Mouse (Mus musculus): ENCODE data around the gene Syngr3.
"Not testable (repeated sequence)": the region's sequence is repeated elsewhere in the genome, so short reads cannot be mapped to it uniquely, and the experiment has no call there.

Syngr3 gene

DNA sequence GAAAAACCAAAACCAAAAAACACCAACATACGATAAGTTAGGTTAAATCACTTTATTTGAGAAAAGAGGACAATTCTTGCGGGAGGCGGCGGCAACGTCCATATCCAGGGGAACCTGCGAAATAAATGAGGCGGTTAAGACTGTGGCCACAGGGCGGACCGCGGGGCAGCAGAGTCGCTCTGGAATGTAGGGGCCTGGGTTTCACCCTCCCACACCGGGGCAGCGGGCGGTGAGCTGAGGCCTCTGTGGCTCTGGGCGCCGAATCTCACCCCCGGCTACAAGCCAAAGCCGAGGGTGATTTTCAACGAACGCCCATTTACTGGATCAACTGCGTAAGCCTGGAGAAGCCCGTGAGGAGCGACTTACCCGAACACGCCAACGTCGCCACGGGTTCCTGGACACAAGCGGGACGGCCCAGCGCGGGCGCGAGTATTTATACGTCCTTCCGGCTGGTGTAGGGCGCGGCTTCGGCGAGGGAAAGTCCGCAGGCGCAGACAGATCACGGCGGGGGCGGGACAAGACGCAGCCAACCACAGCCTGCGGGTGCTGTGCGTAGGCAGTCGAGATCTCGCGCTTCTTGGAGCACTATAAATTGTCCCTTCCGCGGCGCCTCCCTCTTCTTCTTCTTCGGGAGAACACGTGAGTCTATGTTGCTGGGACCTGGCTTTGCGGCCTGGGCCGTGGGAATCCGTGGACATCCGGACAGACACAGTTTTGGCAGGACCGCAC lies 29.9 kb upstream of the Syngr3 start:
- DNase-seq (ENCODE audit: low read depth) = peak; percentile 98

DNA sequence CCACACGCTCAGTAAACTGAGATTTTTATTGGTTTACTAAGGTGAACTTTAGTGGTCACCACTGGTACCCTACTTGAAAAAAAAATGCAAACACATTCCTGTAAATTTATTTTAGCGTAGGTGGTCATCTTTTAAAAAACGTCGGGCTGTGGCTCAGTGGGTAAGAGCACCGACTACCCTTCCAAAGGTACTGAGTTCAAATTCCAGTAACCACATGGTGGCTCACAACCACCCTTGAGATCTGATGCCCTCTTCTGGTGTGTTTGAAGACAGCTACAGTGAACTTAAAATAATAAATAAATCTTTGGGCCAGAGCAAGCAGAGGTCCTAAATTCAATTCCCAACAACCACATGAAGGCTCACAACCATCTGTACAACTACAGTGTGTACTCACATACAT lies 29.2 kb upstream of the Syngr3 start:
- DNase-seq (ENCODE audit: low read depth) = not testable (repeated sequence)

DNA sequence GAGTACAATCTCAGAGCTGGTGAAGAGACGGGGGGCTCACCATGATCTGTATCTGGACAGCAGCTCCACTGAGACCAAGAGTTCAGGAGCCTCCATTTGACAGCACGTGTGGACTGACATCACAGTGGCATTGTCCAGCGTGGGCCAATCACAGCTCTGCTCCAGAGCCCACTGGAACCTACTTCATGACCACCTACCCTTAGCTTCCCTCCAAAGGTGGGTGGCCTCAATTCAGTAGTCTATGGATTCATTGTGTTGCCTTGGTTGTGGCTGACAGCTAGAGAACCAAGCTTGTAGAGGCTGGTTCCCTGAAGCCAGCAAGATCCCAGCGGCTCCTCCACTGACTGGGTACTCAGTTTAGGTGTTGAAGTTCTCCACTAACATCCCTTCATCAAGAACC lies 28.2 kb upstream of the Syngr3 start, which contains the start of the genes Rnf151 and Rps2:
Gene Rnf151, minus strand, starts transcription at position 121 of the 400 bp plus-strand sequence.
Gene Rps2, plus strand, starts transcription at position 174 of the 400 bp plus-strand sequence.
- DNase-seq (ENCODE audit: low read depth) = no peak

DNA sequence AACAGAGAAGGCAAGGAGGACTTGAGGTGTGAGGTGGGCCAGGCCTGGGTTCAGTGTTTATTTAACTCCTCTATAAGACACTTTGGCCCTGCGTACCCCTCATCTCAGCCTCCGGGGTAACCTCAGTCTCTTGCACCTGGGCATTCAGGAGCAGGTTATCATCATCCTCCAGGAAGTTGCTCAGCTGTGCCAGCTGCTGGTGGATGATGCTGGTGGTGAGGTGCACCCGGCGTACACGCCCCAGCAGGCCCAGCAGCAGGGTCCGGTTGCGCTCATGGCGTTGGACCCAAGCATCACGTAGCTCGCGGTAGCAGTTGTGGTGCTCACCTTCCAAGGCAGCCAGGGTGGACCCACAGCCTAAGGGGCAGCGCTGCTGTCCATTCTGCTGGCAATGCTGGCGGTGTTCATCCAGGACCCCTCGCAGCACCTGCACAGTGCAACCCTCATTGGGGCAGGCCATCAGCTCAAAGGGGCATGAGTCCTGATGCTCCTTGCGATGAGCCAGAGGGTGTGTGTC lies 26.5 kb upstream of the Syngr3 start:
- no peak for DNase-seq (ENCODE audit: low read depth)

DNA sequence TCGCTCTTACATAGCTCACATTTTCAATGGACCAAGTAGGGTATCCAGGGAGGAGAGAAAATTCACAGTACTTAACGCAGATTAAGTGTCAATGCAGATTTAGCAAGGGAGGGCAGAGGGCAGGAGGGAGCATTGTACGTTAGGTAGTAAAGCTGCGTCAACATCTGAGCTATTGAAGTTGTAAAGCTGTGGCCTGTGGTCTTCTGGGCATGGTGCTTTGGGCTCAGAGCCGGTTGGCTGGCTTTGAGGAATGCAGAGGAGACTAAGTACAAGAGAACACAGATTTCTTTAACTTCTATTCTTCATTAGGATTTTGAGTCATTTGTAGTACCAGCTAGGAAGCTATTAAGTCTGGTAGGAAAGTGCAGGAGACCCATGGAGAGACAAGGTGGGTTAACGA lies 25.8 kb upstream of the Syngr3 start:
- DNase-seq (ENCODE audit: low read depth) = no peak

DNA sequence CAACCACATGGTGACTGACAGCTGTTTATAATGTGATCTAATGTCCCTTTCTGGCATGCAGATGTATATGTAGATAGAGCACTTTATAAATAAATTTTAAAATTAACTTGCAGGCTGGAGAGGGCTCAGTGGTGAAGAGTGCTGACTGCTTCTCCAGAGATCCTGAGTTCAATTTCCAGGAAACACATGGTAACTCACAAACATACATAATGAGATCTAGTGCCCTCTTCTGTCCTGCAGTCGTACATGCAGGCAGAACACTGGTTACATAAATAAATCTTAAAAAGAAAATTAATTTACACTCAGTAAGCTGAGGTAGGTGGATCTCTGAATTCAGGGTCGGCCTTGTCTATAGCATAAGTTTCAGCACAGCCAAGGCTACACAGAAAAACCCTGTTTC lies 18.9 kb upstream of the Syngr3 start:
- peak; percentile 78 for DNase-seq (ENCODE audit: low read depth)

DNA sequence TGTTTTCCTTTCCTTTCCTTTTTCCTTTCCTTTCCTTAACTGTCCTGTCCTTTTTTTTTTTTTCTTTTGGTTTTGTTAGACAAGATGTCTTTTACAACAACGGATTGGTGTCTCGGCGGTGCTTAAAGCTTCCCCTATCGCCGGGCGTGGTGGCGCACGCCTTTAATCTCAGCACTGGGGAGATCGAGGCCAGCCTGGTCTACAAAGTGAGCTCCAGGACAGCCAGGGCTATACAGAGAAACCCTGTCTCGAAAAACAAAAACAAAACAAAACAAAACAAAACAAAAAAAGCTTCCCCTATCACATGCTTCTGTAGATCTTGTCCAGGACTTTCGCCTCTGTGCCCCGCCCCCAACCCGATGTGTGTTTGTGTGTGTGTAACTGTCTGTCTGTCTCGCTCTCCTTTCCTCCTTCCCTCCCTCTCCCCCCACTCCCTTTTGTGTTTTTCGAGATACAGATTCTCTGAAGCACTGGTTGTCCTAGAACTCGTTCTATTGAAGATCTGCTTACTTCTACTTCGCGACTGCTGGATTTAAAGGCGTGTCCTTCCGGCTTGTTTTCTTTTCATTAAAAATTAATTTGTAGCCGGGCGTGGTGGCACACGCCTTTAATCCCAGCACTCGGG lies 18.2 kb upstream of the Syngr3 start:
- DNase-seq (ENCODE audit: low read depth) = peak; percentile 49

DNA sequence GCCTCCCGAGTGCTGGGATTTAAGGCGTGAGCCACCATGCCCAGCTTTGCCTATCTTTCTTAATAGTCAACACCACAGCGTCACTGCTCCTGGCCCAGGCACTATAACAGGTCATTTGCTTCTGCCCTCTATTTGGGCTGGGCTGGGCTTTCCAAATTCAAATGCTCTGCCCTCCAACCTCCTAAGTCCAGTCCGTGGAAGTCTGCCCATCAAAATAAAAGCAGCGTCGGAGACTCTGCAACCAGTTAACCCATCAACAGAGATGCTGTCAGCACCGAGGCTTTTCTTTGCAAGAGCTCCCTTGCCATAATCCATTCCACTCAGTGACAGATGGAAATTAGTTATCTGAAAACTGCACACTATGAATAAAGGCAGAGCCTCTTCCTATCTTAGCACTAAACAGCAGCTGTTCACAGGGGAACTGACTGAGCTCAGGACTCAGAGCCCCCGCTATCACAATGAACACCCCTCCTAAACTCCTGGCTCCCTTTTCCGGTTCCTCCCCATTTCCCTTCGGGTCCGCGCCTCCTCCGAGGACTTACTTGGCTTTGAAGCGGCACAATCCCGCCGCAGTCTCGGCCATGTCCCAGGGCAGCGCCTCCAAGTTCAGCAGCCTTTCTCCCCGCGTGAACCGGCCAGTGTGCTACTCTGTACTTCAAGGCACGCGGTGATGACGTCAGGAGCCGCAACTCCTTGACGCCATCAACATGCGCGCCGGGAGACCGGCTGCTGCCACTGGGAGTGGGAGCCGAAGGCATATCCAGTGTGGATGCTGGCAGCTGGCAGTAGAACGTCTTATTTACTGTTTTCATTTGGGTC lies 17.4 kb upstream of the Syngr3 start, which contains the start of gene Tbl3:
Gene Tbl3, minus strand, starts transcription at position 679 of the 819 bp plus-strand sequence.
- peak; percentile 94 for DNase-seq (ENCODE audit: low read depth)

DNA sequence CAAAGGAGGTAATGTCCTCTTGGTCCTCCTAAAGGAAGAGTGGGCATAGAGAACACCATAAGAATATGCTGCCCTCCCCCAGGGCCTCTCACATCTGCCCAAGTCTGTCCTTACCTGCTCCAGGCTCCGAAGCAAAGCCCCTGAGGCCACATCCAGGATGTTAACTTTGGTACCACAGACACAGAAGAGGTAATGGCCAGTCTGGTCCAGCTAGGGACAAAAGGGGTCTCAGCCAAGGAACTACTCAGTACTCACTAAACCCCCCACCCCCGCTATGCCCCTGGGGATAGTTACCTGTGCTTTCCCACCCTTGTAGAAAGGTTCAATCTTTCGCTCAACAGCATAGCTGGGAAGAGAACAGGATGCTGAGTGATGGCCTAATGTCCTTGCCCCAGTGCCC lies 16.1 kb upstream of the Syngr3 start:
- no peak for DNase-seq (ENCODE audit: low read depth)

DNA sequence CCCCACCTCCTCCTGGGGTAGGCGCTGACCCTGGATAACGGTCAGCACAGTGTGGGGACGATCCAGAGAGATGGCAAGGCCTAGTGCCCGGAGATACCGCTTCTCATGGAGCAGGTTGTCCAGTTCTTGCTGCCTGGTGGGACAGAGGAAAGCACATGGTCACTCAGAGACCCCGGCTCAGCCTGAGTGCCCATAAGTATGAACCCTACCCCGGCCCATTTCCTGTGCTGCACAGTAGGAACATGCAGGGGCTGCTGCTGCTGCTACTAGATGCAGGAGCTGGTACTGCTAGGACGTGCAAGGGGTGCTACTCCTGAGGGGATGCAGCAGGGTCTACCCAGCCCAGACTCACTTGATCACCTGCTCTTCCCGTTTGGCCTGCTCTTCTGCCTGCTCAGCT lies 11.5 kb upstream of the Syngr3 start:
- DNase-seq (ENCODE audit: low read depth) = no peak

DNA sequence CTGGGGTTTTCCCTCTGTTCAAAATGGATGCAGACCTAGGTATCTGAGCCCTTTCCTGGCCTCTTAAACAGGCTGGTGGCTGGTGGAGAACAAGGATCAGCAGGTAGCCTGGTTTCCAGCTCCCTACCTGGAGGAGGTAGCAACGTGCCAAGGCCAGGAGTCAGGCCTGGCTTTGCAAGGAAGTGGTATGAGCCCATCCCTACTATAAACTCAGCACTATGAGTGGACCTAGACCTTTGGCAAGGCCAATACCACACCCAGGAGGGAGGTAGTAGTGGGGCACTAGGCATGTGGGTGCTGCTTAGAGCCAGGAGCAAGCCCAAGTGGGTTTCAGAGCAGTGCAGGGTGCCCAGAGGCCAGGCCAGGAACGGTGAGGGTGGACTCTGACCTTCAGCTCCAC lies 9.7 kb upstream of the Syngr3 start:
- no peak for DNase-seq (ENCODE audit: low read depth)

DNA sequence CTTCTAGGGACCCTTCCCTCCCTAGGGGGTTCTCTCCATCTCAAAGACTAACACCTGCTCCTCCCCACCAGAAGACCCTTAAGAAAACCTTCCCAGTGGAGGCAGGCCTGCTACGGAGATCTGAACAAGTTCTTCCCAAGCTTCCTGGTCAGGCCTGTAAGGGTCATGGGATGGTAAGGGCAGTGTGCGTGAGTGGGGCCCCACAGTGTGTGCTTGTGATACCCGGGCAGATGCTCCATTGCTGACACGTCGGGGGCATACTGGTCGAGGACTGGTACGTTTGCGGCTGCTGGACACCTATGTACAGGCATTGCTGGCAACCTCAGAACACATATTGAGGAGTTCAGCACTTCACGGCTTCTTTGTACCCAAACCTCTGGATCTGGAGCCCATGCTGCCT lies 9.0 kb upstream of the Syngr3 start:
- DNase-seq (ENCODE audit: low read depth) = no peak

DNA sequence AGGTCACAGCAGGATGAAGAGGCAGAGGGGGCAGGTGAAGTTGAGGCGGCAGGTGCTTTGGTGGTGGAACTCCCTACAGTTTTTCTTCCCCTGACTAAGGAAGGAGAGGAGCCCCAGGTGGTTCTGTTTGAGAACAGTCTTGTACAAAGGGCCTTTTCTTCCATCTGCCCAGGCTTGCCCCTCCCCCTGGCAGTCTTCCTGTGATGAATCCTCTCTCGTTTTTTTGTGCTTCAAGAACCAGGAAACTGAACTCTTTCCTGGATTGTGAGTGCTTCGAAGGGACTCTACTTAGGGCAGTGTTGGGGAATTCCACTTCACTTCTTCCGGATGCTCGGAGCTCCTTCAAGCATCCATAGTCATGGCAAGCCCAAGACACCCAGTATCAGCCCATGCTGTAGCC lies 8.2 kb upstream of the Syngr3 start:
- DNase-seq (ENCODE audit: low read depth) = no peak

DNA sequence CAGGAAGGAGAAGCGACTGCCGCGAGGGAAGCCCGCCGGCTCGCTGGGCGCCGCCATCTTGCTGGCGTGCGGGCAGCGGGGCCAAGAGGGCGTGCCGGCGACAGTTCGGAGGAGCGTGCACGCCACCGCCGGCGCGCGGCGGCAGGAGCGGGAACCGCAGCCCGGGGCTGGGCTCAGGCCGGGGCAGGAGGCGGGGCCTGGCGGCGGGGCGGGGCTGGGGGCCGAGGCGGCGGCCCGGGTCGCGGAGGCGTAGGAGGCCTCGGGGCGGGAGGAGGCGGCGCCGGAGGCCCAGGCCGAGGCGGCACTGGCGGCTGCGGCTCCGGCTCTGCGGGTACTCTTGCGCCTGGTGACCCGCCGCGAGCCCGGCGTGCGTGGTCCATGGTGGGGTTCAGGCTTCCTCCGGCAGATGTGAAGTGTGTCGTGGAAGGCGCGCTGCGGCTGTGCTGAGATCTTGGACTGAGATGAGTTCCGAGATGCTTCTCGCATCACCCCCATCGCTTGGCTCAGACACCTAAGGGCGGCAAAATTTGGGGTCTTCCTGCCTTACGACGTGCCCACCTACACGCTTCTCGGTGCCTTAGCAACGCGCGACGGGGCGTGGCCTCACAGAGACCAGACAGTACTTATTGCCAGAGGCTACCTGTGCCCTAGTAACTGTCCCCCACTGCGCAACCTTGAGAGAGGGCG lies 6.4 kb upstream of the Syngr3 start, which contains the start of the genes Gfer and Noxo1:
Gene Gfer, minus strand, starts transcription at position 146 of the 687 bp plus-strand sequence.
Gene Noxo1, plus strand, starts transcription at position 224 of the 687 bp plus-strand sequence.
- peak; percentile 87 for DNase-seq (ENCODE audit: low read depth)

DNA sequence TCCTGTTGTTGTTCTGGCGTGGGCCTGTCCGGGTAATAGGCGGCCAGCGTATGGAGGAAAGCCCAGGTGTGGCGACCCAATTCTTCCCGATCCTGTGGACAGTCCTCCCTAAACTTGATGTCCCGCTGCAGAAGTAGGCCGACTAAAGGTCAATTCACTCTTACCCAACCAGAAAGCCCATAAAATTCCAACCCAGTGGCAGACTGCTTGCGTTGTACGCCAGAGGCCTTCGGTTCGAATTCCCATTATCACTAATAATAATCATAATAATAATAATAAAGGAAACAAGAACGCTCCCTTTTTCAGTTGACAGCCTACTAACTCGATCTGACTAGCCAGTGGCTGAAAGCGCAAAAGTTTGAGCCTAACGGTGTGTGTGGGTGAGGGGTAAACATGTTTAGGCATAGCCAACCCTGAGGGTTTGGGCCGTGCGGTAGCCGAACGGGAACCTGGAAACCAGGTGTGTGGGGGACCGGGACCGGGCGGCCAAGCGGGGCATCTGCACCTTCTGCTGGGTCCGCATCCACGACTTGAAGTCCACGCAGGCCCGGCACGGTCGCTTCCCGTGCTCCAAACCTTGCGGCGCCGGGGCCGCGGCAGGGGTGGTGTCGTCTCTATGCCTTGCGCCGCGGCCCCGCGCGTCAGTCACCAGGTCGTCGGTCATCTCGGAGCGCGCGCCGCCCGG lies 5.7 kb upstream of the Syngr3 start:
- DNase-seq (ENCODE audit: low read depth) = no peak

DNA sequence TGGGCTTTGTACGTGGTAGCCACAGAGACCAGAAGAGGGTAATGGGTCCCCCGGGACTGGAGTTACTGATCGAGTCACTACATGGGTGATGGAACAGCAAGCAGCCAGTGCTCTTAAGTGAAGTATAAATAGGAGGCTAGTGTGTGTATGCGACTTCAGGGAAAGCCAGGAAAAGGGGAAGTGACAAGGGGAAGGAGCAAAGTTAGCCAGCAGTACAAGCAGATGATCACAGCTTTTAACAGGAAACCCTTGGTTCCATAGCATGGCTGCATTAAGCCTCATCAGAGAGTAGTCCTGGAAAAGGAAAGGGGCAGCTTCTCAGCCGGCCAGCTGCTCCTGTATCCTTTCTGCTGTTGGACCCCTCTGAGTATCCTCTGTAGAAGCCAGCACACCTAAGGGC lies 2.6 kb upstream of the Syngr3 start:
- no peak for DNase-seq (ENCODE audit: low read depth)

DNA sequence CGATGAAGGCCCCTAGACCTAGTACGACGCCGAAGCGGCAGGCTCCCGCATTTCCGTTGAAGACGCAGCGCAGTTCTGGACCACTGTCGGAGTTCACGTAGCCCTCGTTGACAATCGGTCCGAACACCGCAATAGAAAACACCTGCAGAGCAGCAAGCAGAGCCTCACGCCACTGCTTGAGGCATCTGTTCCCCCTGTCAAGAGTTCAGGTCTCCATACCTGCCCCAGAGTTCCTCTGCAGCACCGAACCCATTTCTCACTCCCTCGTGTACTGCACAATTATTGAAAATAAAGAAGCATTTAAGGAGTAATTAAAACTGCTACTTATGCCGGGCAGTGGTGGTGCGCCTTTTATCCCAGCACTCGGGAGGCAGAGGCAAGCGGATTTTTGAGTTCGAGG lies 2.2 kb downstream of the Syngr3 start:
- no peak for DNase-seq (ENCODE audit: low read depth)

DNA sequence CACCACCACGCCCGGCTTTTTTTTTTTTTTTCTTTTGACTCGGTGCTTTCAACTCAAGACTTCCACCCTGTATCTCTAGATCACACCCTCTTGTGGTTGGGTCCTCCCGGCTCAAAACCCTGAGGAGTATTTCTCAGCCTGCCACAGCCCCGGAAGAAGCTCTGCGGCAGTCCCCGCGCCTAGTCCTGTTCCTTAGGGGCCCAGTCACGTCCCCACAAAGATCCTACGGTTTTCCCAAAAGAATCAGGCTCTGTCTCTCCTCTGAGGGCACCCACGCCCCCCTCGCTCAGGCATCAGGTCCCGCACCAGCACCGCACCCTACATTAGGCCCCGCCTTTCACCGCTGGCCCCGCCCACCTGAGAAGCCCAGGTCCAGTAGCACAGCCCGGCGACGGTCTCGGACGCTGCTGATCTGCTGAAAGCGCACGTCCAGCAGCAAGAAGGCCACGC lies 2.6 kb downstream of the Syngr3 start:
- peak; percentile 78 for DNase-seq (ENCODE audit: low read depth)

DNA sequence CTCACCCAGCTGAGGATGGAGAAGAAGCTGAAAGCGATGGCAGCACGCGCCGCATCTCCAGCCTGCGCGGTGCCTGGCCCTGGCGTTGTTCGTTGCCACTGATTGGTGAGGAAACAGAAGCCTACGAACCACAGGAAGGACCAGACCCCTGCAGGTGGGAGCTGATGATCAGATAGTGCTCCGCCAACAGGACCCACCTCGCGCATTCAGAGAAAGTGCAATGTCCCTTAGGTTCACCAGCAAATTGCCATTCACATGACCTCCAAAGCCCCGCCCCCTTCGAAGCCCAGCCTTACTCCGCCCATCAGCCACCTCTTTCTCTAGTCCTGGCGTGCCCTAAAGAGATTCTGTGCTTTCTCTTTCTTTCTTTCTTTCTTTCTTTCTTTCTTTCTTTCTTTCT lies 3.2 kb downstream of the Syngr3 start:
- DNase-seq (ENCODE audit: low read depth) = peak; percentile 65

DNA sequence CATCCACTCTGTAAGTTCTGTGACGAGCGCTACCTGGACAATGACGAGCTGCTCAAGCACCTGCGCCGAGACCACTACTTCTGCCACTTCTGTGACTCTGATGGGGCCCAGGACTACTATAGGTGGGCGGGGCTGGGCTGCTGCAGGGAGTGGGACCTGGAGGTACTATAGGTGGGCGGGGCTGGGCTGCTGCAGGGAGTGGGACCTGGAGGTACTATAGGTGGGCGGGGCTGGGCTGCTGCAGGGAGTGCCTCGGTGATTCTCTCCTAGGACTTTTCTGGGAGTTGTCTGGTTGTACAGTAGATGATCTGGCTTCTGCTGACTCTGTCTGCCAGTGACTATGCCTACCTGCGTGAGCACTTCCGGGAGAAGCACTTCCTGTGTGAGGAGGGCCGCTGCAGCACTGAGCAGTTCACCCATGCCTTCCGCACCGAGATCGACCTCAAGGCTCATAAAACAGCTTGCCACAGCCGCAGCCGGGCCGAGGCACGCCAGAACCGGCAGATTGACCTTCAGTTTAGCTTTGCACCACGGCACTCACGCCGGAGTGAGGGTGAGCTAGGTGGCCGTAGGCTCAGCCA lies 12.2 kb downstream of the Syngr3 start:
- no peak for DNase-seq (ENCODE audit: low read depth)

DNA sequence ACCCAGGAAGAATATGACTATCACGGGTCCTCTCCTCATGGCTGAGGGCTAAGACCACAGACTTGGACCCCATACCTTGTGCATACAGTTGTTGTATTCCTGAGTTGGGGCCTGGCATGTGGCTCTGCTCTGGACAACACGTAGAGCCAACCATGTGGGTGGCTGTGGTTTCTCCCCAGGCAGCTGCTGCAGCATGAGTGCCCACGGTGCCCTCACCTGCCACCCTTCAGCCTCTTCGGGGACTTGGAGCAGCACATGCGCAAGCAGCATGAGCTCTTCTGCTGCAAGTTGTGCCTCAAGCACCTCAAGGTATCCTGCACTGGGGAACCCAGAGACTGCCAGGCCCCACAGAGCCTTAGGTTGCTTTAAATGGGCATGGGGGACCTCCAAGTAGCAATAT lies 12.9 kb downstream of the Syngr3 start:
- no peak for DNase-seq (ENCODE audit: low read depth)

Measured in naive thymus-derived CD4-positive, alpha-beta T cell, adult 2 months (primary cell).